Mouse (Mus musculus): ENCODE data around the gene Pih1d1. TPM values are rescaled to one million over a fixed set of nuclear protein-coding genes. Genes with fewer than 3 reads are reported as not detected.
"Not testable (repeated sequence)": the region's sequence is repeated elsewhere in the genome, so short reads cannot be mapped to it uniquely, and the experiment has no call there.

Pih1d1 gene
- polyA plus RNA-seq, 1 experiment from 2014 or later = 37.6 TPM

DNA sequence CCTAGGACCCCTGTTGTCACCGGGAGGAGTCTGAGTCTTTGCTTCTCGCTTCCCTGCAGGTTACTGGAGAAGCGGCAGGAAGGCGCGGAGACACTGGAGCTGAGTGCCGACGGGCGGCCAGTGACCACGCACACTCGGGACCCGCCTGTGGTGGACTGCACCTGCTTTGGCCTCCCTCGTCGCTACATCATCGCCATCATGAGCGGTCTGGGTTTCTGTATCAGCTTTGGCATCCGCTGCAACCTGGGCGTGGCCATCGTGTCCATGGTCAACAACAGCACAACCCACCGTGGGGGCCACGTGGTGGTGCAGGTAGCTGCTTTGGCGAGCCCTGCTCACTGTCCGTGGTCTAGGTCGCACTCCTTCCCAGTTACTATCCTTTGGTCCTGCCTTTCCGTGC is 14.6 kb downstream of the Pih1d1 start:
- no peak overlapping the region for H3K9ac ChIP-seq (replicated peaks)
- ATAC-seq (no peak), DNase-seq (no peak)
- H3K27ac ChIP-seq (ENCODE audit: low read depth) = no peak overlapping the region
- peaks cover 5% of the 10 kb centered on the region for H3K4me1 ChIP-seq (ENCODE audit: insufficient read depth)
- 8% methylated on average over 24 of the region's 24 CpGs for WGBS (ENCODE audit: insufficient replicate concordance)
- H3K27me3 ChIP-seq (ENCODE audit: insufficient read depth, low read length) = peaks cover 69% of the 10 kb centered on the region
- TF ChIP-seq CTCF (IDR thresholded peaks at IDR 0.05; ENCODE audit: low read depth) (no peak), EP300 (IDR thresholded peaks at IDR 0.05; ENCODE audit: low read depth) (no peak)
- H3K36me3 ChIP-seq (replicated peaks; ENCODE audit: insufficient read depth, low read length) = no peaks in the 10 kb centered on the region
- H3K4me3 ChIP-seq (ENCODE audit: low read depth, low read length) = no peak overlapping the region
- H3K4me2 ChIP-seq (ENCODE audit: low read depth, low read length) = no peak overlapping the region
- H3K9me3 ChIP-seq (ENCODE audit: low read length) = peaks cover 24% of the 10 kb centered on the region

GRCm38 (mm10) chr7:45169495-45169894 is 15.4 kb downstream of the Pih1d1 start:
- WGBS (ENCODE audit: insufficient replicate concordance) = 87% methylated on average over 3 of the region's 3 CpGs
- no peak overlapping the region for H3K27ac ChIP-seq (ENCODE audit: low read depth)
- no peak overlapping the region for H3K4me2 ChIP-seq (ENCODE audit: low read depth, low read length)
- TF ChIP-seq EP300 (IDR thresholded peaks at IDR 0.05; ENCODE audit: low read depth) = no peak
- no peaks in the 10 kb centered on the region for H3K4me1 ChIP-seq (ENCODE audit: insufficient read depth)
- DNase-seq (no peak), ATAC-seq (no peak)
- no peak overlapping the region for H3K9ac ChIP-seq (replicated peaks)
- H3K4me3 ChIP-seq (ENCODE audit: low read depth, low read length) = no peak overlapping the region
- H3K27me3 ChIP-seq (ENCODE audit: insufficient read depth, low read length) = peaks cover 68% of the 10 kb centered on the region
- no peaks in the 10 kb centered on the region for H3K36me3 ChIP-seq (replicated peaks; ENCODE audit: insufficient read depth, low read length)
- H3K9me3 ChIP-seq (ENCODE audit: low read length) = peaks cover 24% of the 10 kb centered on the region

DNA sequence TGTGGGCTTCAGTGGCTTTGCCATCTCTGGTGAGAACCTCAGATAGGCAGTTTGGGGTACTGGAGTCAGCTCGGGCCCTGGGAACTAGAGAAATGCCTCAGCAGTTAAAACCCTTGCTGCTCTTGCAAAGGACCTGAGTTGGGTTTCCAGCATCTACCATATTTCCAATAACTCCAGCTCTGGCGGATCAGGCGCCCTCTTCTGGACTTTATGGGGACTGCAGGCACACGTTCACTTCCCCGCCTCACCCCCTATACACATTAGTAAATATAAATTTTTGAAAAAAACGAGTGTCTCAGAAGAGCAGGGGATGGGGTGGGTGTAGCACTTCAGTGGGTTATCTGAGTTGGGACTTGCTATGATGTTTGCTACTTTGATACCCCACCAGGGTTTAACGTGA is 18.9 kb downstream of the Pih1d1 start:
- no peaks in the 10 kb centered on the region for H3K36me3 ChIP-seq (replicated peaks; ENCODE audit: insufficient read depth, low read length)
- no peak for TF ChIP-seq EP300 (IDR thresholded peaks at IDR 0.05; ENCODE audit: low read depth)
- peak; percentile 56 for TF ChIP-seq CTCF (IDR thresholded peaks at IDR 0.05; ENCODE audit: low read depth)
- peaks cover 24% of the 10 kb centered on the region for H3K9me3 ChIP-seq (ENCODE audit: low read length)
- DNase-seq (peak; percentile 45), ATAC-seq (no peak)
- 54% methylated on average over 7 of the region's 7 CpGs for WGBS (ENCODE audit: insufficient replicate concordance)
- H3K27me3 ChIP-seq (ENCODE audit: insufficient read depth, low read length) = peaks cover 68% of the 10 kb centered on the region
- H3K4me1 ChIP-seq (ENCODE audit: insufficient read depth) = no peaks in the 10 kb centered on the region
- H3K9ac ChIP-seq (replicated peaks) = no peak overlapping the region
- H3K27ac ChIP-seq (ENCODE audit: low read depth) = no peak overlapping the region
- no peak overlapping the region for H3K4me3 ChIP-seq (ENCODE audit: low read depth, low read length)
- no peak overlapping the region for H3K4me2 ChIP-seq (ENCODE audit: low read depth, low read length)

GRCm38 (mm10) chr7:45173772-45174171 is 19.7 kb downstream of the Pih1d1 start:
- not testable (repeated sequence) for H3K36me3 ChIP-seq (replicated peaks; ENCODE audit: insufficient read depth, low read length); H3K4me2 ChIP-seq (ENCODE audit: low read depth, low read length); H3K27ac ChIP-seq (ENCODE audit: low read depth); H3K9ac ChIP-seq (replicated peaks); H3K4me1 ChIP-seq (ENCODE audit: insufficient read depth); DNase-seq; H3K4me3 ChIP-seq (ENCODE audit: low read depth, low read length); ATAC-seq
- 47% methylated on average over 1 of the region's 1 CpGs for WGBS (ENCODE audit: insufficient replicate concordance)
- peak; percentile 59 for TF ChIP-seq CTCF (IDR thresholded peaks at IDR 0.05; ENCODE audit: low read depth)
- peaks cover 68% of the 10 kb centered on the region for H3K27me3 ChIP-seq (ENCODE audit: insufficient read depth, low read length)
- peaks cover 19% of the 10 kb centered on the region for H3K9me3 ChIP-seq (ENCODE audit: low read length)

GRCm38 (mm10) chr7:45174567-45175280 is 20.6 kb downstream of the Pih1d1 start:
- Histone ChIP-seq H3K36me3 (replicated peaks; ENCODE audit: insufficient read depth, low read length) (no peaks in the 10 kb centered on the region), H3K4me2 (ENCODE audit: low read depth, low read length) (no peak overlapping the region), H3K4me3 (ENCODE audit: low read depth, low read length) (no peak overlapping the region), H3K4me1 (ENCODE audit: insufficient read depth) (no peaks in the 10 kb centered on the region), H3K9ac (replicated peaks) (no peak overlapping the region), H3K27ac (ENCODE audit: low read depth) (no peak overlapping the region), H3K27me3 (ENCODE audit: insufficient read depth, low read length) (peaks cover 68% of the 10 kb centered on the region), H3K9me3 (ENCODE audit: low read length) (peaks cover 10% of the 10 kb centered on the region)
- no peak for TF ChIP-seq EP300 (IDR thresholded peaks at IDR 0.05; ENCODE audit: low read depth)
- TF ChIP-seq CTCF (IDR thresholded peaks at IDR 0.05; ENCODE audit: low read depth) = no peak
- DNase-seq = no peak
- 6% methylated on average over 29 of the region's 29 CpGs for WGBS (ENCODE audit: insufficient replicate concordance)
- ATAC-seq = no peak

GRCm38 (mm10) chr7:45175398-45175797 is 21.3 kb downstream of the Pih1d1 start:
- WGBS (ENCODE audit: insufficient replicate concordance) = 5% methylated on average over 13 of the region's 13 CpGs
- Histone ChIP-seq H3K27me3 (ENCODE audit: insufficient read depth, low read length) (peaks cover 74% of the 10 kb centered on the region), H3K4me3 (ENCODE audit: low read depth, low read length) (no peak overlapping the region), H3K27ac (ENCODE audit: low read depth) (no peak overlapping the region), H3K4me2 (ENCODE audit: low read depth, low read length) (no peak overlapping the region), H3K9me3 (ENCODE audit: low read length) (peaks cover 3% of the 10 kb centered on the region), H3K36me3 (replicated peaks; ENCODE audit: insufficient read depth, low read length) (no peaks in the 10 kb centered on the region), H3K4me1 (ENCODE audit: insufficient read depth) (no peaks in the 10 kb centered on the region), H3K9ac (replicated peaks) (no peak overlapping the region)
- no peak for ATAC-seq
- DNase-seq = no peak
- TF ChIP-seq CTCF (IDR thresholded peaks at IDR 0.05; ENCODE audit: low read depth) (no peak), EP300 (IDR thresholded peaks at IDR 0.05; ENCODE audit: low read depth) (no peak)
